In the genomic region with DNA sequence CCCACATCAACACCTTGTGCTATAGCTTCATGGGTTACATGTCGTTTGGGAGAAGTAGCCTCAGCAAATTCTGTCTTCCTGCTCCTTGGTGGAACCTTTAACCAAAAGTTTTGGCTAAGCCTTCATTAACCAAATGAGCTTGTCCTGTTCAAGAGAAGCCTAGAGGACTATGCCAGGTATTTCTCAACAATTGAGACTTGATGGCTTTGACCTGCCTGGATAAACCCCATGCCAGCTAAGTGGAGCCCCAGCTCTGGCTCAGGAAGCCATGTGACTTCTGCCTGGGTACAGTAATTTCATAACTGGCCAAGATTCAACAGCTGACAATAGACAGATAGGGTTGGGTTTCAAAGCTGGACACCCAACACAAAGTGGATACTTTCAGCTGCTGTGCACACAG, we compare ENCODE assay signal across 16 mouse cellular contexts.
"Had no signal": no experiment of that assay in that cellular context is flagged by ENCODE, and none has a peak within 500 bp of the region (broad histone marks: within the 10 kb centered on the region; RNA-seq: fewer than 3 reads in every experiment).

No protein-coding gene starts in this region.

- H3K9ac ChIP-seq: neural tube, embryonic 13.5 days; neural tube, embryonic 15.5 days; stomach, embryonic 15.5 days had no signal

- H3K4me1 ChIP-seq: neural tube, embryonic 13.5 days; neural tube, embryonic 15.5 days; stomach, embryonic 15.5 days had no signal

- H3K36me3 ChIP-seq: neural tube, embryonic 13.5 days; neural tube, embryonic 15.5 days; stomach, embryonic 15.5 days had no signal

- H3K27ac ChIP-seq: neural tube, embryonic 13.5 days; neural tube, embryonic 15.5 days; stomach, embryonic 15.5 days; stomach, postnatal 0 days had no signal

- DNase-seq: retina, postnatal 1 day; right cerebral cortex, adult 18-20 months; right cerebral cortex, postnatal 14 days; right cerebral cortex, postnatal 25 days; right cerebral cortex, postnatal 4 days; spleen, adult 18-20 months; thymus, adult 18-20 months; thymus, adult 2 months; thymus, postnatal 14 days; thymus, postnatal 25 days; thymus, postnatal 36 days; thymus, postnatal 4 days had no signal

- H3K4me3 ChIP-seq: neural tube, embryonic 13.5 days; neural tube, embryonic 15.5 days; stomach, embryonic 15.5 days had no signal

- H3K27me3 ChIP-seq: neural tube, embryonic 13.5 days; neural tube, embryonic 15.5 days; stomach, embryonic 15.5 days had no signal
